Mouse (Mus musculus) E14TG2a.4 (cell line): ENCODE results near the gene Pls1.

Source experiments
- H3K27me3 ChIP-seq: 2 replicates; pipeline ENCODE4 v1.6.1; 2014; ENCODE audit warnings: low read length, control low read depth; ENCODE audit not compliant: insufficient read depth
- H3K36me3 ChIP-seq: 2 replicates; pipeline ENCODE4 v1.6.1; 2014; ENCODE audit warnings: low read length, control low read depth; ENCODE audit not compliant: insufficient read depth
- H3K4me1 ChIP-seq: replicated peaks from 2 replicates; pipeline ENCODE4 v1.6.1; 2014; ENCODE audit warnings: low read depth, low read length, control low read depth
- H3K4me3 ChIP-seq: replicated peaks from 2 replicates; pipeline ENCODE4 v1.5.1; 2014; ENCODE audit warnings: mild to moderate bottlenecking, low read length
- H3K9me3 ChIP-seq: 2 replicates; pipeline ENCODE4 v1.6.1; 2014; ENCODE audit warnings: low read length, control low read depth
- CTCF ChIP-seq: conservative IDR thresholded peaks from 2 replicates; pipeline ENCODE4 v1.5.1; 2014; ENCODE audit warnings: low read length
- NANOG ChIP-seq: IDR thresholded peaks from 2 replicates; pipeline ENCODE4 v1.6.1; 2014; ENCODE audit warnings: borderline replicate concordance, low read length, mixed read lengths
- POU5F1 ChIP-seq: IDR thresholded peaks from 2 replicates; pipeline ENCODE4 v1.6.1; 2014; ENCODE audit warnings: low read length, borderline replicate concordance

Pls1 gene

GRCm38 (mm10) chr9:95704078-95704477, 141.0 kb downstream of the Pls1 start:
- Histone ChIP-seq H3K36me3 (no peaks in the 10 kb centered on the region), H3K9me3 (no peaks in the 10 kb centered on the region), H3K4me1 (no peaks in the 10 kb centered on the region), H3K4me3 (no peak overlapping the region), H3K27me3 (no peaks in the 10 kb centered on the region)
- TF ChIP-seq CTCF: no peak
- no peak for TF ChIP-seq POU5F1
- no peak for TF ChIP-seq NANOG
